Mouse (Mus musculus): Measurements from ENCODE around the gene Smo. TPM values are rescaled to one million over a fixed set of nuclear protein-coding genes. Genes with fewer than 3 reads are reported as not detected.

The Smo gene
- total RNA-seq, 2 experiments from 2014 or later, result 8.1 to 9.0 TPM

- intact Hi-C loops (cut with DNase I), result loop anchor here (1.0 kb wide), 1 partner anchor 279 kb away; no protein-coding TSS in a partner anchor
- no peak for DNase-seq (ENCODE audit: low spot score in 2 of 2)
These were observed 33.6 kb downstream of the Smo start for GRCm38 (mm10) chr6:29768791-29769441.

- intact Hi-C loops (cut with DNase I), result no loop called here
- no peak for DNase-seq (ENCODE audit: low spot score in 2 of 2)
These were observed 35.5 kb downstream of the Smo start for GRCm38 (mm10) chr6:29770672-29771321.

- intact Hi-C loops (cut with DNase I), result no loop called here
- no peak for DNase-seq (ENCODE audit: low spot score in 2 of 2)
These were observed 36.9 kb downstream of the Smo start for GRCm38 (mm10) chr6:29772236-29772635.

GRCm38 (mm10) chr6:29774161-29774560 lies 38.9 kb downstream of the Smo start:
- DNase-seq (ENCODE audit: low spot score in 2 of 2), result no peak
- intact Hi-C loops (cut with DNase I), result no loop called here

GRCm38 (mm10) chr6:29775609-29776008 lies 40.3 kb downstream of the Smo start:
- DNase-seq (ENCODE audit: low spot score in 2 of 2), result no peak
- intact Hi-C loops (cut with DNase I), result no loop called here

GRCm38 (mm10) chr6:29776542-29777237 lies 41.4 kb downstream of the Smo start:
- intact Hi-C loops (cut with DNase I), result no loop called here
- DNase-seq (ENCODE audit: low spot score in 2 of 2), result no peak

- DNase-seq (ENCODE audit: low spot score in 2 of 2), result no peak
- intact Hi-C loops (cut with DNase I), result no loop called here
These were observed 41.9 kb downstream of the Smo start for GRCm38 (mm10) chr6:29777238-29777555.

- intact Hi-C loops (cut with DNase I), result no loop called here
- no peak for DNase-seq (ENCODE audit: low spot score in 2 of 2)
These were observed 44.8 kb downstream of the Smo start for GRCm38 (mm10) chr6:29780082-29780481.

GRCm38 (mm10) chr6:29780571-29780970 lies 45.3 kb downstream of the Smo start:
- no peak for DNase-seq (ENCODE audit: low spot score in 2 of 2)
- intact Hi-C loops (cut with DNase I), result no loop called here

GRCm38 (mm10) chr6:29782239-29782638 lies 46.9 kb downstream of the Smo start:
- no peak for DNase-seq (ENCODE audit: low spot score in 2 of 2)
- intact Hi-C loops (cut with DNase I), result no loop called here

- no peak for DNase-seq (ENCODE audit: low spot score in 2 of 2)
- intact Hi-C loops (cut with DNase I), result no loop called here
These were observed 48.7 kb downstream of the Smo start for GRCm38 (mm10) chr6:29783960-29784359.

GRCm38 (mm10) chr6:29784413-29785021 lies 49.2 kb downstream of the Smo start:
- DNase-seq (ENCODE audit: low spot score in 2 of 2), result no peak
- intact Hi-C loops (cut with DNase I), result no loop called here

GRCm38 (mm10) chr6:29785759-29786158 lies 50.5 kb downstream of the Smo start:
- intact Hi-C loops (cut with DNase I), result no loop called here
- no peak for DNase-seq (ENCODE audit: low spot score in 2 of 2)

GRCm38 (mm10) chr6:29788779-29789350 lies 53.6 kb downstream of the Smo start:
- intact Hi-C loops (cut with DNase I), result no loop called here
- DNase-seq (ENCODE audit: low spot score in 2 of 2), result no peak

GRCm38 (mm10) chr6:29790014-29790698 lies 54.9 kb downstream of the Smo start:
- no peak for DNase-seq (ENCODE audit: low spot score in 2 of 2)
- intact Hi-C loops (cut with DNase I), result no loop called here

GRCm38 (mm10) chr6:29793520-29793919 lies 58.2 kb downstream of the Smo start:
- no peak for DNase-seq (ENCODE audit: low spot score in 2 of 2)
- intact Hi-C loops (cut with DNase I), result no loop called here

GRCm38 (mm10) chr6:29794582-29794981 lies 59.3 kb downstream of the Smo start:
- DNase-seq (ENCODE audit: low spot score in 2 of 2), result no peak
- intact Hi-C loops (cut with DNase I), result no loop called here

GRCm38 (mm10) chr6:29802979-29803378 lies 67.7 kb downstream of the Smo start:
- DNase-seq (ENCODE audit: low spot score in 2 of 2), result no peak
- intact Hi-C loops (cut with DNase I), result no loop called here

GRCm38 (mm10) chr6:29804006-29804405 lies 68.7 kb downstream of the Smo start:
- intact Hi-C loops (cut with DNase I), result no loop called here
- DNase-seq (ENCODE audit: low spot score in 2 of 2), result no peak

GRCm38 (mm10) chr6:29805381-29805780 lies 70.1 kb downstream of the Smo start:
- intact Hi-C loops (cut with DNase I), result no loop called here
- no peak for DNase-seq (ENCODE audit: low spot score in 2 of 2)
